Mouse (Mus musculus): ENCODE results near the gene Plekhf1.

Plekhf1 gene

GRCm38 (mm10) chr7:38218631-38219367 lies 9.0 kb downstream of the Plekhf1 start:
- DNase-seq (ENCODE audit: low spot score in 2 of 2) = no peak

- DNase-seq (ENCODE audit: low spot score in 2 of 2) = peak; percentile 48 to 61
Observed at GRCm38 (mm10) chr7:38217417-38218171, 10.2 kb downstream of the Plekhf1 start.

GRCm38 (mm10) chr7:38215697-38216096 lies 12.1 kb downstream of the Plekhf1 start:
- no peak for DNase-seq (ENCODE audit: low spot score in 2 of 2)

- DNase-seq (ENCODE audit: low spot score in 2 of 2) = no peak
Observed at GRCm38 (mm10) chr7:38215281-38215680, 12.5 kb downstream of the Plekhf1 start.

GRCm38 (mm10) chr7:38214473-38215214 lies 13.2 kb downstream of the Plekhf1 start:
- DNase-seq (ENCODE audit: low spot score in 2 of 2) = no peak

GRCm38 (mm10) chr7:38212651-38213062 lies 15.2 kb downstream of the Plekhf1 start:
- DNase-seq (ENCODE audit: low spot score in 2 of 2) = no peak

- no peak for DNase-seq (ENCODE audit: low spot score in 2 of 2)
Observed at GRCm38 (mm10) chr7:38209478-38210152, 18.2 kb downstream of the Plekhf1 start.

GRCm38 (mm10) chr7:38208969-38209368 lies 18.8 kb downstream of the Plekhf1 start:
- no peak for DNase-seq (ENCODE audit: low spot score in 2 of 2)

GRCm38 (mm10) chr7:38206564-38206963 lies 21.3 kb downstream of the Plekhf1 start:
- DNase-seq (ENCODE audit: low spot score in 2 of 2) = no peak

- DNase-seq (ENCODE audit: low spot score in 2 of 2) = no peak
Observed at GRCm38 (mm10) chr7:38205801-38206200, 22.0 kb downstream of the Plekhf1 start.

GRCm38 (mm10) chr7:38204314-38204713 lies 23.5 kb downstream of the Plekhf1 start:
- DNase-seq (ENCODE audit: low spot score in 2 of 2) = no peak

GRCm38 (mm10) chr7:38201290-38201658 lies 26.5 kb downstream of the Plekhf1 start:
- no peak for DNase-seq (ENCODE audit: low spot score in 2 of 2)

GRCm38 (mm10) chr7:38200606-38201289 lies 27.1 kb downstream of the Plekhf1 start:
- peak; percentile 90 to 92 for DNase-seq (ENCODE audit: low spot score in 2 of 2)

- no peak for DNase-seq (ENCODE audit: low spot score in 2 of 2)
Observed at GRCm38 (mm10) chr7:38199907-38200605, 27.8 kb downstream of the Plekhf1 start.

GRCm38 (mm10) chr7:38191571-38191970 lies 36.2 kb downstream of the Plekhf1 start:
- no peak for DNase-seq (ENCODE audit: low spot score in 2 of 2)

- DNase-seq (ENCODE audit: low spot score in 2 of 2) = no peak
Observed at GRCm38 (mm10) chr7:38191146-38191545, 36.7 kb downstream of the Plekhf1 start.

- no peak for DNase-seq (ENCODE audit: low spot score in 2 of 2)
Observed at GRCm38 (mm10) chr7:38190056-38190835, 37.6 kb downstream of the Plekhf1 start.

- DNase-seq (ENCODE audit: low spot score in 2 of 2) = peak in 1 of 2 experiments; percentile 5
Observed at GRCm38 (mm10) chr7:38189136-38189982, 38.5 kb downstream of the Plekhf1 start.

All from frontal cortex, postnatal 36 days (tissue).